Mouse (Mus musculus): ENCODE results near the gene Ephx1. TPM values are rescaled to one million over a fixed set of nuclear protein-coding genes. Genes with fewer than 3 reads are reported as not detected.

Gene Ephx1
- polyA plus RNA-seq, 1 experiment, result 60.1 TPM

GRCm38 (mm10) chr1:181013446-181013845 is 7.3 kb downstream of the Ephx1 start:
- Histone ChIP-seq H3K36me3 (ENCODE audit: control insufficient read depth, insufficient read depth, low read length) (no peaks in the 10 kb centered on the region), H3K27me3 (ENCODE audit: control insufficient read depth, insufficient read depth, low read length) (no peaks in the 10 kb centered on the region; the same call in 1 of the 2 replicates), H3K4me1 (ENCODE audit: control insufficient read depth, insufficient read depth, low read length) (peaks cover 16% of the 10 kb centered on the region), H3K27ac (ENCODE audit: control insufficient read depth, insufficient read depth, low read depth, low read length) (no peak overlapping the region), H3K4me3 (ENCODE audit: control insufficient read depth, low read depth, low read length) (no peak overlapping the region)
- no peak for TF ChIP-seq CTCF (IDR thresholded peaks at IDR 0.05; ENCODE audit: control insufficient read depth, insufficient read depth, insufficient replicate concordance, low read depth, low read length)
- TF ChIP-seq POLR2A (IDR thresholded peaks at IDR 0.05; ENCODE audit: control insufficient read depth, low read depth, low read length), result no peak

GRCm38 (mm10) chr1:181012416-181012815 is 8.3 kb downstream of the Ephx1 start:
- H3K4me3 ChIP-seq (ENCODE audit: control insufficient read depth, low read depth, low read length), result no peak overlapping the region
- peaks cover 9% of the 10 kb centered on the region for H3K4me1 ChIP-seq (ENCODE audit: control insufficient read depth, insufficient read depth, low read length)
- H3K27me3 ChIP-seq (ENCODE audit: control insufficient read depth, insufficient read depth, low read length), result no peaks in the 10 kb centered on the region; the same call in 1 of the 2 replicates
- TF ChIP-seq CTCF (IDR thresholded peaks at IDR 0.05; ENCODE audit: control insufficient read depth, insufficient read depth, insufficient replicate concordance, low read depth, low read length) (no peak), POLR2A (IDR thresholded peaks at IDR 0.05; ENCODE audit: control insufficient read depth, low read depth, low read length) (no peak)
- no peaks in the 10 kb centered on the region for H3K36me3 ChIP-seq (ENCODE audit: control insufficient read depth, insufficient read depth, low read length)
- H3K27ac ChIP-seq (ENCODE audit: control insufficient read depth, insufficient read depth, low read depth, low read length), result peak overlapping the region; percentile 32

GRCm38 (mm10) chr1:181011601-181012000 is 9.1 kb downstream of the Ephx1 start:
- no peak for TF ChIP-seq POLR2A (IDR thresholded peaks at IDR 0.05; ENCODE audit: control insufficient read depth, low read depth, low read length)
- TF ChIP-seq CTCF (IDR thresholded peaks at IDR 0.05; ENCODE audit: control insufficient read depth, insufficient read depth, insufficient replicate concordance, low read depth, low read length), result no peak
- H3K4me1 ChIP-seq (ENCODE audit: control insufficient read depth, insufficient read depth, low read length), result peaks cover 5% of the 10 kb centered on the region
- no peaks in the 10 kb centered on the region for H3K27me3 ChIP-seq (ENCODE audit: control insufficient read depth, insufficient read depth, low read length)
- peak overlapping the region; percentile 50 for H3K27ac ChIP-seq (ENCODE audit: control insufficient read depth, insufficient read depth, low read depth, low read length)
- no peaks in the 10 kb centered on the region for H3K36me3 ChIP-seq (ENCODE audit: control insufficient read depth, insufficient read depth, low read length)
- H3K4me3 ChIP-seq (ENCODE audit: control insufficient read depth, low read depth, low read length), result no peak overlapping the region

- Histone ChIP-seq H3K36me3 (ENCODE audit: control insufficient read depth, insufficient read depth, low read length) (no peaks in the 10 kb centered on the region), H3K27ac (ENCODE audit: control insufficient read depth, insufficient read depth, low read depth, low read length) (peak overlapping the region; percentile 65)
Observed at GRCm38 (mm10) chr1:181010171-181010932, 10.4 kb downstream of the Ephx1 start.

GRCm38 (mm10) chr1:181009754-181010153 is 10.9 kb downstream of the Ephx1 start:
- TF ChIP-seq POLR2A (IDR thresholded peaks at IDR 0.05; ENCODE audit: control insufficient read depth, low read depth, low read length) (no peak), CTCF (IDR thresholded peaks at IDR 0.05; ENCODE audit: control insufficient read depth, insufficient read depth, insufficient replicate concordance, low read depth, low read length) (0 out of 2 replicates have a peak, but pooled peaks have one; percentile 10)
- Histone ChIP-seq H3K36me3 (ENCODE audit: control insufficient read depth, insufficient read depth, low read length) (no peaks in the 10 kb centered on the region), H3K4me1 (ENCODE audit: control insufficient read depth, insufficient read depth, low read length) (peaks cover 4% of the 10 kb centered on the region), H3K27me3 (ENCODE audit: control insufficient read depth, insufficient read depth, low read length) (no peaks in the 10 kb centered on the region), H3K4me3 (ENCODE audit: control insufficient read depth, low read depth, low read length) (no peak overlapping the region), H3K27ac (ENCODE audit: control insufficient read depth, insufficient read depth, low read depth, low read length) (peak overlapping the region; percentile 65)

More at GRCm38 (mm10) chr1:181010171-181010932, 10.4 kb downstream of the Ephx1 start:
- H3K4me1 ChIP-seq (ENCODE audit: control insufficient read depth, insufficient read depth, low read length), result peaks cover 4% of the 10 kb centered on the region
- H3K4me3 ChIP-seq (ENCODE audit: control insufficient read depth, low read depth, low read length), result no peak overlapping the region
- H3K27me3 ChIP-seq (ENCODE audit: control insufficient read depth, insufficient read depth, low read length), result no peaks in the 10 kb centered on the region
- TF ChIP-seq POLR2A (IDR thresholded peaks at IDR 0.05; ENCODE audit: control insufficient read depth, low read depth, low read length) (no peak), CTCF (IDR thresholded peaks at IDR 0.05; ENCODE audit: control insufficient read depth, insufficient read depth, insufficient replicate concordance, low read depth, low read length) (no peak)

GRCm38 (mm10) chr1:181009011-181009590 is 11.6 kb downstream of the Ephx1 start:
- no peak for TF ChIP-seq POLR2A (IDR thresholded peaks at IDR 0.05; ENCODE audit: control insufficient read depth, low read depth, low read length)
- TF ChIP-seq CTCF (IDR thresholded peaks at IDR 0.05; ENCODE audit: control insufficient read depth, insufficient read depth, insufficient replicate concordance, low read depth, low read length), result no peak
- H3K27ac ChIP-seq (ENCODE audit: control insufficient read depth, insufficient read depth, low read depth, low read length), result peak overlapping the region; percentile 14; the same call in 1 of the 2 replicates
- no peaks in the 10 kb centered on the region for H3K27me3 ChIP-seq (ENCODE audit: control insufficient read depth, insufficient read depth, low read length)
- no peak overlapping the region for H3K4me3 ChIP-seq (ENCODE audit: control insufficient read depth, low read depth, low read length)
- peaks cover 4% of the 10 kb centered on the region for H3K4me1 ChIP-seq (ENCODE audit: control insufficient read depth, insufficient read depth, low read length)
- H3K36me3 ChIP-seq (ENCODE audit: control insufficient read depth, insufficient read depth, low read length), result no peaks in the 10 kb centered on the region

- no peaks in the 10 kb centered on the region for H3K27me3 ChIP-seq (ENCODE audit: control insufficient read depth, insufficient read depth, low read length)
- TF ChIP-seq CTCF (IDR thresholded peaks at IDR 0.05; ENCODE audit: control insufficient read depth, insufficient read depth, insufficient replicate concordance, low read depth, low read length), result no peak
- no peak for TF ChIP-seq POLR2A (IDR thresholded peaks at IDR 0.05; ENCODE audit: control insufficient read depth, low read depth, low read length)
- H3K36me3 ChIP-seq (ENCODE audit: control insufficient read depth, insufficient read depth, low read length), result no peaks in the 10 kb centered on the region
- no peak overlapping the region for H3K4me3 ChIP-seq (ENCODE audit: control insufficient read depth, low read depth, low read length)
- no peak overlapping the region for H3K27ac ChIP-seq (ENCODE audit: control insufficient read depth, insufficient read depth, low read depth, low read length)
- peaks cover 4% of the 10 kb centered on the region for H3K4me1 ChIP-seq (ENCODE audit: control insufficient read depth, insufficient read depth, low read length)
Observed at GRCm38 (mm10) chr1:181008266-181008665, 12.4 kb downstream of the Ephx1 start.
